ENCODE assay signal across 18 mouse cellular contexts in the genomic region with DNA sequence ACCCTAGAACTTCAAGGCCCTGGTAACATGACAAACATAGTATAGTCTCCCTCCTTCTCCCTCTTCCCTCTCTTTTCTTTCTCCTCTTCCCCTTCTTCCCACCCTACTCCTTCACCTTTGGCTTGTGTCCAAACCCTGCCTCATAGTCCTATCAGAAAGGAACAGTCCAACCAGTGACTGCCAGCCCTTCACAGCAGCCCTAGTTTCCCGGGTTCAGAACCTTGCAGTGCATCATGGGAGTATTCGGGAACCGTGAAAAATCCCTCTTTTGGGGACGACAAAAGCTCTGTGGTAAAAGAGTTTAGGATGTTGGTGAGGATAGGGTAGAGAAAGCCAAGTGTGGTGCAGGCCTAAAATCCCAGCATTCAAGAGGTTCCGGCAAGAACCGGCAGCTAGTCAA. TPM values are rescaled to one million over a fixed set of nuclear protein-coding genes. Genes with fewer than 3 reads are reported as not detected.
DNase-seq lines count a peak whose midpoint lies in the region; ATAC-seq and TF ChIP-seq lines count a peak whose summit lies in the region.
"Had no signal": no experiment of that assay in that cellular context is flagged by ENCODE, and none has a peak within 500 bp of the region (broad histone marks: within the 10 kb centered on the region; RNA-seq: fewer than 3 reads in every experiment).

No protein-coding gene starts in this region.

- no peak overlapping the region for H3K9ac ChIP-seq in hindbrain, embryonic 13.5 days
- no peak overlapping the region for H3K9ac ChIP-seq in hindbrain, embryonic 11.5 days (ENCODE audit: low read depth, low read length)
- no peak overlapping the region for H3K9ac ChIP-seq in midbrain, embryonic 13.5 days (replicated peaks)
- no peak overlapping the region for H3K9ac ChIP-seq in midbrain, embryonic 16.5 days (ENCODE audit: low read depth, low read length)
- H3K9ac ChIP-seq in heart, embryonic 12.5 days: no peak overlapping the region
- H3K9ac ChIP-seq: embryonic facial prominence, embryonic 12.5 days; forebrain, embryonic 15.5 days had no signal

- 36% methylated on average over 6 of the region's 6 CpGs for WGBS in hindbrain, embryonic 13.5 days
- WGBS in hindbrain, embryonic 11.5 days: 57% methylated on average over 6 of the region's 6 CpGs
- 28% methylated on average over 6 of the region's 6 CpGs for WGBS in midbrain, embryonic 13.5 days
- WGBS in midbrain, embryonic 16.5 days: 25% methylated on average over 6 of the region's 6 CpGs
- 60% methylated on average over 6 of the region's 6 CpGs for WGBS in heart, embryonic 12.5 days

- peak overlapping the region; percentile 9; the same call in 1 of the 2 replicates for H3K27ac ChIP-seq in hindbrain, embryonic 13.5 days
- no peak overlapping the region for H3K27ac ChIP-seq in hindbrain, embryonic 11.5 days (ENCODE audit: low read depth, low read length)
- H3K27ac ChIP-seq in midbrain, embryonic 13.5 days: peak overlapping the region; percentile 4
- no peak overlapping the region for H3K27ac ChIP-seq in midbrain, embryonic 16.5 days (ENCODE audit: low read length)
- no peak overlapping the region for H3K27ac ChIP-seq in heart, embryonic 12.5 days (ENCODE audit: poor library complexity, severe bottlenecking)
- H3K27ac ChIP-seq: forebrain, embryonic 15.5 days had no signal

- ATAC-seq in hindbrain, embryonic 13.5 days (ENCODE audit: low FRiP score): no peak
- no peak for ATAC-seq in hindbrain, embryonic 11.5 days (ENCODE audit: low FRiP score)
- no peak for ATAC-seq in midbrain, embryonic 13.5 days
- no peak for ATAC-seq in midbrain, embryonic 16.5 days
- ATAC-seq in heart, embryonic 12.5 days (ENCODE audit: insufficient number of reproducible peaks, low FRiP score): no peak
- ATAC-seq: forebrain, embryonic 15.5 days had no signal

- H3K9me3 ChIP-seq in hindbrain, embryonic 13.5 days: no peaks in the 10 kb centered on the region
- no peaks in the 10 kb centered on the region for H3K9me3 ChIP-seq in hindbrain, embryonic 11.5 days (ENCODE audit: control insufficient read depth, low read length)
- no peaks in the 10 kb centered on the region for H3K9me3 ChIP-seq in midbrain, embryonic 13.5 days
- no peaks in the 10 kb centered on the region for H3K9me3 ChIP-seq in midbrain, embryonic 16.5 days (replicated peaks; ENCODE audit: control insufficient read depth, low read length, poor library complexity, severe bottlenecking)
- no peaks in the 10 kb centered on the region for H3K9me3 ChIP-seq in E14TG2a.4 (ENCODE audit: low read length)
- no peaks in the 10 kb centered on the region for H3K9me3 ChIP-seq in heart, embryonic 12.5 days (replicated peaks)
- H3K9me3 ChIP-seq: embryonic facial prominence, embryonic 12.5 days; forebrain, embryonic 15.5 days had no signal

- peaks cover 35% of the 10 kb centered on the region for H3K36me3 ChIP-seq in hindbrain, embryonic 13.5 days
- no peaks in the 10 kb centered on the region for H3K36me3 ChIP-seq in hindbrain, embryonic 11.5 days (ENCODE audit: control insufficient read depth, insufficient read depth, low read length)
- H3K36me3 ChIP-seq in midbrain, embryonic 13.5 days: peaks cover 32% of the 10 kb centered on the region
- peaks cover 10% of the 10 kb centered on the region for H3K36me3 ChIP-seq in midbrain, embryonic 16.5 days (ENCODE audit: control insufficient read depth, insufficient read depth, low read length)
- no peaks in the 10 kb centered on the region for H3K36me3 ChIP-seq in E14TG2a.4 (ENCODE audit: insufficient read depth, low read length)
- H3K36me3 ChIP-seq in heart, embryonic 12.5 days: peaks cover 4% of the 10 kb centered on the region; the same call in 1 of the 2 replicates
- H3K36me3 ChIP-seq: embryonic facial prominence, embryonic 12.5 days; forebrain, embryonic 15.5 days had no signal

- H3K4me2 ChIP-seq in hindbrain, embryonic 13.5 days: no peak overlapping the region
- no peak overlapping the region for H3K4me2 ChIP-seq in hindbrain, embryonic 11.5 days (replicated peaks; ENCODE audit: low read depth, low read length)
- H3K4me2 ChIP-seq in midbrain, embryonic 13.5 days (replicated peaks): no peak overlapping the region
- no peak overlapping the region for H3K4me2 ChIP-seq in midbrain, embryonic 16.5 days (ENCODE audit: low read length)
- H3K4me2 ChIP-seq in heart, embryonic 12.5 days: no peak overlapping the region
- H3K4me2 ChIP-seq: embryonic facial prominence, embryonic 12.5 days; forebrain, embryonic 15.5 days had no signal

- no peak for TF ChIP-seq POLR2A in brain, embryonic 14.5 days (IDR thresholded peaks at IDR 0.05; ENCODE audit: borderline replicate concordance, extremely low read depth, insufficient read depth, insufficient read length, poor library complexity, severe bottlenecking)

- no peak for DNase-seq in hindbrain, embryonic 11.5 days (ENCODE audit: low spot score)
- peak; percentile 58 for DNase-seq in brain, embryonic 14.5 days (ENCODE audit: low read depth)
- DNase-seq: adrenal gland, postnatal 10 days; cerebellum, adult 11-12 months; cerebellum, adult 9-10 months; cerebellum, postnatal 25 days; gastrocnemius, postnatal 36 days; heart, adult 11 months; heart, postnatal 10 days; heart, postnatal 4 days had no signal

- TF ChIP-seq CTCF in E14TG2a.4 (conservative IDR thresholded peaks at IDR 0.05; ENCODE audit: low read length): no peak
- no peak for TF ChIP-seq CTCF in brain, embryonic 14.5 days (IDR thresholded peaks at IDR 0.05; ENCODE audit: borderline replicate concordance, extremely low read depth, insufficient read depth, insufficient read length)

- peaks cover 22% of the 10 kb centered on the region for H3K27me3 ChIP-seq in hindbrain, embryonic 13.5 days
- 0 out of 2 replicates have a peak, but pooled peaks cover 3% of the 10 kb centered on the region for H3K27me3 ChIP-seq in hindbrain, embryonic 11.5 days (ENCODE audit: control insufficient read depth, insufficient read depth, low read length)
- H3K27me3 ChIP-seq in midbrain, embryonic 13.5 days: peaks cover 11% of the 10 kb centered on the region
- peaks cover 7% of the 10 kb centered on the region for H3K27me3 ChIP-seq in midbrain, embryonic 16.5 days (ENCODE audit: control insufficient read depth, insufficient read depth, low read depth, low read length)
- H3K27me3 ChIP-seq in E14TG2a.4 (ENCODE audit: insufficient read depth, low read length): peaks cover 21% of the 10 kb centered on the region
- peaks cover 14% of the 10 kb centered on the region for H3K27me3 ChIP-seq in heart, embryonic 12.5 days (replicated peaks)

- H3K4me3 ChIP-seq in hindbrain, embryonic 13.5 days: no peak overlapping the region
- H3K4me3 ChIP-seq in hindbrain, embryonic 11.5 days (ENCODE audit: low read depth, low read length): no peak overlapping the region
- no peak overlapping the region for H3K4me3 ChIP-seq in midbrain, embryonic 13.5 days (replicated peaks)
- no peak overlapping the region for H3K4me3 ChIP-seq in midbrain, embryonic 16.5 days (ENCODE audit: low read depth, low read length)
- peak overlapping the region; percentile 71; the same call in 1 of the 2 replicates for H3K4me3 ChIP-seq in E14TG2a.4 (replicated peaks; ENCODE audit: low read length)
- H3K4me3 ChIP-seq in heart, embryonic 12.5 days: no peak overlapping the region
- H3K4me3 ChIP-seq: embryonic facial prominence, embryonic 12.5 days; forebrain, embryonic 15.5 days had no signal

- peaks cover 28% of the 10 kb centered on the region for H3K4me1 ChIP-seq in hindbrain, embryonic 13.5 days (replicated peaks)
- H3K4me1 ChIP-seq in hindbrain, embryonic 11.5 days (replicated peaks; ENCODE audit: control insufficient read depth, insufficient read depth, low read length): peaks cover 8% of the 10 kb centered on the region
- H3K4me1 ChIP-seq in midbrain, embryonic 13.5 days (replicated peaks): peaks cover 28% of the 10 kb centered on the region
- peaks cover 12% of the 10 kb centered on the region for H3K4me1 ChIP-seq in midbrain, embryonic 16.5 days (ENCODE audit: control insufficient read depth, insufficient read depth, low read length)
- peaks cover 81% of the 10 kb centered on the region for H3K4me1 ChIP-seq in E14TG2a.4 (replicated peaks; ENCODE audit: low read depth, low read length)
- peaks cover 30% of the 10 kb centered on the region for H3K4me1 ChIP-seq in heart, embryonic 12.5 days (replicated peaks)

RNA-seq across cellular contexts. Expression of a gene that starts 13.4 kb away (rescaled TPM):
- polyA plus RNA-seq in hindbrain, embryonic 13.5 days (2015; fragmentation: Nextera tagmentation; extraction: Ambion mirVana): 44.7 and 46.0 TPM in 2 replicates
- 38.8 and 46.5 TPM in 2 replicates for polyA plus RNA-seq in hindbrain, embryonic 11.5 days (2014; fragmentation: Nextera tagmentation; extraction: Ambion mirVana)
- 38.6 and 41.3 TPM in 2 replicates for polyA plus RNA-seq in midbrain, embryonic 13.5 days (2015; fragmentation: Nextera tagmentation; extraction: Ambion mirVana)
- 45.2 and 47.2 TPM in 2 replicates for polyA plus RNA-seq in midbrain, embryonic 16.5 days (2015; fragmentation: Nextera tagmentation; extraction: Ambion mirVana)
- 37.3 and 42.1 TPM in 2 replicates for polyA plus RNA-seq in brain, embryonic 14.5 days (2012; rRNA removed)
- polyA plus RNA-seq in heart, embryonic 12.5 days (2016; fragmentation: Nextera tagmentation; extraction: Ambion mirVana): 37.5 and 41.2 TPM in 2 replicates

RNA-seq across cellular contexts. Expression of a gene that starts 21.7 kb away (rescaled TPM):
- 38.9 and 39.1 TPM in 2 replicates for polyA plus RNA-seq in hindbrain, embryonic 13.5 days (2015; fragmentation: Nextera tagmentation; extraction: Ambion mirVana)
- 19.6 and 21.2 TPM in 2 replicates for polyA plus RNA-seq in hindbrain, embryonic 11.5 days (2014; fragmentation: Nextera tagmentation; extraction: Ambion mirVana)
- 28.3 and 29.1 TPM in 2 replicates for polyA plus RNA-seq in midbrain, embryonic 13.5 days (2015; fragmentation: Nextera tagmentation; extraction: Ambion mirVana)
- polyA plus RNA-seq in midbrain, embryonic 16.5 days (2015; fragmentation: Nextera tagmentation; extraction: Ambion mirVana): 44.4 and 50.7 TPM in 2 replicates
- 34.3 and 45.7 TPM in 2 replicates for polyA plus RNA-seq in brain, embryonic 14.5 days (2012; rRNA removed)
- polyA plus RNA-seq in heart, embryonic 12.5 days (2016; fragmentation: Nextera tagmentation; extraction: Ambion mirVana): 16.6 and 18.4 TPM in 2 replicates

RNA-seq across cellular contexts. Expression of a gene that starts 21.7 kb away (rescaled TPM):
- 68.6 and 71.1 TPM in 2 replicates for polyA plus RNA-seq in hindbrain, embryonic 13.5 days (2015; fragmentation: Nextera tagmentation; extraction: Ambion mirVana)
- polyA plus RNA-seq in hindbrain, embryonic 11.5 days (2014; fragmentation: Nextera tagmentation; extraction: Ambion mirVana): 46.2 and 46.5 TPM in 2 replicates
- 67.7 and 70.8 TPM in 2 replicates for polyA plus RNA-seq in midbrain, embryonic 13.5 days (2015; fragmentation: Nextera tagmentation; extraction: Ambion mirVana)
- 76.2 and 82.2 TPM in 2 replicates for polyA plus RNA-seq in midbrain, embryonic 16.5 days (2015; fragmentation: Nextera tagmentation; extraction: Ambion mirVana)
- 74.5 and 109 TPM in 2 replicates for polyA plus RNA-seq in brain, embryonic 14.5 days (2012; rRNA removed)
- polyA plus RNA-seq in heart, embryonic 12.5 days (2016; fragmentation: Nextera tagmentation; extraction: Ambion mirVana): 24.4 and 25.1 TPM in 2 replicates

RNA-seq across cellular contexts. Expression of a gene that starts 26.8 kb away (rescaled TPM):
- polyA plus RNA-seq in hindbrain, embryonic 13.5 days (2015; fragmentation: Nextera tagmentation; extraction: Ambion mirVana): 2.6 and 4.0 TPM in 2 replicates
- 3.7 and 5.0 TPM in 2 replicates for polyA plus RNA-seq in hindbrain, embryonic 11.5 days (2014; fragmentation: Nextera tagmentation; extraction: Ambion mirVana)
- 1.1 and 1.5 TPM in 2 replicates for polyA plus RNA-seq in midbrain, embryonic 13.5 days (2015; fragmentation: Nextera tagmentation; extraction: Ambion mirVana)
- polyA plus RNA-seq in midbrain, embryonic 16.5 days (2015; fragmentation: Nextera tagmentation; extraction: Ambion mirVana): 3.5 and 6.1 TPM in 2 replicates
- 7.4 and 8.4 TPM in 2 replicates for polyA plus RNA-seq in brain, embryonic 14.5 days (2012; rRNA removed)
- polyA plus RNA-seq in heart, embryonic 12.5 days (2016; fragmentation: Nextera tagmentation; extraction: Ambion mirVana): 0.22 and 0.35 TPM in 2 replicates
- polyA plus RNA-seq: heart, embryonic 14.5 days had no signal

RNA-seq across cellular contexts. Expression of a gene that starts 31.0 kb away (rescaled TPM):
- polyA plus RNA-seq in hindbrain, embryonic 13.5 days (2015; fragmentation: Nextera tagmentation; extraction: Ambion mirVana): 36.7 and 36.9 TPM in 2 replicates
- 39.7 and 41.2 TPM in 2 replicates for polyA plus RNA-seq in hindbrain, embryonic 11.5 days (2014; fragmentation: Nextera tagmentation; extraction: Ambion mirVana)
- polyA plus RNA-seq in midbrain, embryonic 13.5 days (2015; fragmentation: Nextera tagmentation; extraction: Ambion mirVana): 38.6 and 39.5 TPM in 2 replicates
- 45.3 and 49.4 TPM in 2 replicates for polyA plus RNA-seq in midbrain, embryonic 16.5 days (2015; fragmentation: Nextera tagmentation; extraction: Ambion mirVana)
- polyA plus RNA-seq in brain, embryonic 14.5 days (2012; rRNA removed): 31.5 and 34.2 TPM in 2 replicates
- 48.2 and 49.0 TPM in 2 replicates for polyA plus RNA-seq in heart, embryonic 12.5 days (2016; fragmentation: Nextera tagmentation; extraction: Ambion mirVana)

Comparison
In these comparisons a context has a peak if more than half of its experiments do, and no peak if none do; other contexts are left out.
1. H3K27ac ChIP-seq: peak in hindbrain, embryonic 13.5 days (single experiment) and midbrain, embryonic 13.5 days (single experiment); none in hindbrain, embryonic 11.5 days (single experiment), midbrain, embryonic 16.5 days (single experiment) and heart, embryonic 12.5 days (single experiment).